Mouse (Mus musculus): ENCODE measurements around the gene Gm20388. TPM values are rescaled to one million over a fixed set of nuclear protein-coding genes. Genes with fewer than 3 reads are reported as not detected.

Gene Gm20388
- total RNA-seq, 1 experiment = 27.0 TPM

- DNase-seq (ENCODE audit: low read depth, low spot score) = no peak
- H3K4me1 ChIP-seq (ENCODE audit: control insufficient read depth in 2 of 2, insufficient read depth in 2 of 2, low read length in 2 of 2, poor library complexity in 1 of 2) = no peaks in the 10 kb centered on the region; a peak in 1 of 4 replicates
- in situ Hi-C loops (cut with MboI; ENCODE audit: low sequenced_read_pairs in 2 of 2, unreplicated experiment in 2 of 2) = no loop called here
- H3K4me3 ChIP-seq (ENCODE audit: insufficient read depth in 1 of 2, low read depth in 1 of 2, low read length in 2 of 2, poor library complexity in 1 of 2, severe bottlenecking in 1 of 2) = no peak overlapping the region
- TF ChIP-seq ZNF384 (IDR thresholded peaks at IDR 0.05; ENCODE audit: low read depth, low read length) (no peak), HCFC1 (IDR thresholded peaks at IDR 0.05; ENCODE audit: borderline replicate concordance, insufficient read depth, low read length) (no peak), ZC3H11A (IDR thresholded peaks at IDR 0.05; ENCODE audit: borderline replicate concordance, low read depth, low read length) (no peak), MAFK (IDR thresholded peaks at IDR 0.05; ENCODE audit: insufficient read depth, low read depth, low read length) (no peak), CHD2 (IDR thresholded peaks at IDR 0.05; ENCODE audit: low read depth, low read length) (no peak)
- H3K9me3 ChIP-seq (ENCODE audit: control insufficient read depth, insufficient read depth, low read depth, low read length) = no peaks in the 10 kb centered on the region
- H3K27ac ChIP-seq (ENCODE audit: insufficient read depth, low read depth, low read length, poor library complexity, severe bottlenecking) = no peak overlapping the region
- H3K36me3 ChIP-seq (ENCODE audit: control insufficient read depth, insufficient read depth, low read length, poor library complexity, severe bottlenecking) = no peaks in the 10 kb centered on the region
- H3K9ac ChIP-seq (ENCODE audit: insufficient read depth, low read depth, low read length, poor library complexity, severe bottlenecking) = no peak overlapping the region
These were observed 200.3 kb downstream of the Gm20388 start for GRCm38 (mm10) chr8:120110966-120111365.

GRCm38 (mm10) chr8:120111382-120111781 lies 200.7 kb downstream of the Gm20388 start:
- no peak overlapping the region for H3K4me3 ChIP-seq (ENCODE audit: insufficient read depth in 1 of 2, low read depth in 1 of 2, low read length in 2 of 2, poor library complexity in 1 of 2, severe bottlenecking in 1 of 2)
- in situ Hi-C loops (cut with MboI; ENCODE audit: low sequenced_read_pairs in 2 of 2, unreplicated experiment in 2 of 2) = no loop called here
- no peak overlapping the region for H3K27ac ChIP-seq (ENCODE audit: insufficient read depth, low read depth, low read length, poor library complexity, severe bottlenecking)
- TF ChIP-seq HCFC1 (IDR thresholded peaks at IDR 0.05; ENCODE audit: borderline replicate concordance, insufficient read depth, low read length) (no peak), ZNF384 (IDR thresholded peaks at IDR 0.05; ENCODE audit: low read depth, low read length) (no peak), MAFK (IDR thresholded peaks at IDR 0.05; ENCODE audit: insufficient read depth, low read depth, low read length) (no peak), CHD2 (IDR thresholded peaks at IDR 0.05; ENCODE audit: low read depth, low read length) (no peak), ZC3H11A (IDR thresholded peaks at IDR 0.05; ENCODE audit: borderline replicate concordance, low read depth, low read length) (no peak)
- no peaks in the 10 kb centered on the region for H3K4me1 ChIP-seq (ENCODE audit: control insufficient read depth in 2 of 2, insufficient read depth in 2 of 2, low read length in 2 of 2, poor library complexity in 1 of 2)
- no peak for DNase-seq (ENCODE audit: low read depth, low spot score)
- no peak overlapping the region for H3K9ac ChIP-seq (ENCODE audit: insufficient read depth, low read depth, low read length, poor library complexity, severe bottlenecking)
- H3K36me3 ChIP-seq (ENCODE audit: control insufficient read depth, insufficient read depth, low read length, poor library complexity, severe bottlenecking) = no peaks in the 10 kb centered on the region
- H3K9me3 ChIP-seq (ENCODE audit: control insufficient read depth, insufficient read depth, low read depth, low read length) = no peaks in the 10 kb centered on the region

GRCm38 (mm10) chr8:120112535-120112934 lies 201.9 kb downstream of the Gm20388 start:
- Histone ChIP-seq H3K9me3 (ENCODE audit: control insufficient read depth, insufficient read depth, low read depth, low read length) (no peaks in the 10 kb centered on the region), H3K9ac (ENCODE audit: insufficient read depth, low read depth, low read length, poor library complexity, severe bottlenecking) (no peak overlapping the region), H3K4me3 (ENCODE audit: insufficient read depth in 1 of 2, low read depth in 1 of 2, low read length in 2 of 2, poor library complexity in 1 of 2, severe bottlenecking in 1 of 2) (no peak overlapping the region), H3K27ac (ENCODE audit: insufficient read depth, low read depth, low read length, poor library complexity, severe bottlenecking) (no peak overlapping the region), H3K4me1 (ENCODE audit: control insufficient read depth in 2 of 2, insufficient read depth in 2 of 2, low read length in 2 of 2, poor library complexity in 1 of 2) (no peaks in the 10 kb centered on the region), H3K36me3 (ENCODE audit: control insufficient read depth, insufficient read depth, low read length, poor library complexity, severe bottlenecking) (no peaks in the 10 kb centered on the region)
- in situ Hi-C loops (cut with MboI; ENCODE audit: low sequenced_read_pairs in 2 of 2, unreplicated experiment in 2 of 2) = no loop called here
- DNase-seq (ENCODE audit: low read depth, low spot score) = no peak
- TF ChIP-seq HCFC1 (IDR thresholded peaks at IDR 0.05; ENCODE audit: borderline replicate concordance, insufficient read depth, low read length) = no peak

- DNase-seq (ENCODE audit: low read depth, low spot score) = no peak
- in situ Hi-C loops (cut with MboI; ENCODE audit: low sequenced_read_pairs in 2 of 2, unreplicated experiment in 2 of 2) = no loop called here
- Histone ChIP-seq H3K4me1 (ENCODE audit: control insufficient read depth in 2 of 2, insufficient read depth in 2 of 2, low read length in 2 of 2, poor library complexity in 1 of 2) (no peaks in the 10 kb centered on the region), H3K4me3 (ENCODE audit: insufficient read depth in 1 of 2, low read depth in 1 of 2, low read length in 2 of 2, poor library complexity in 1 of 2, severe bottlenecking in 1 of 2) (peak overlapping the region; percentile 53 to 66), H3K36me3 (ENCODE audit: control insufficient read depth, insufficient read depth, low read length, poor library complexity, severe bottlenecking) (no peaks in the 10 kb centered on the region), H3K9me3 (ENCODE audit: control insufficient read depth, insufficient read depth, low read depth, low read length) (no peaks in the 10 kb centered on the region), H3K27ac (ENCODE audit: insufficient read depth, low read depth, low read length, poor library complexity, severe bottlenecking) (no peak overlapping the region), H3K9ac (ENCODE audit: insufficient read depth, low read depth, low read length, poor library complexity, severe bottlenecking) (peak overlapping the region; percentile 62)
- TF ChIP-seq ZC3H11A (IDR thresholded peaks at IDR 0.05; ENCODE audit: borderline replicate concordance, low read depth, low read length) = no peak
- no peak for TF ChIP-seq CHD2 (IDR thresholded peaks at IDR 0.05; ENCODE audit: low read depth, low read length)
- no peak for TF ChIP-seq HCFC1 (IDR thresholded peaks at IDR 0.05; ENCODE audit: borderline replicate concordance, insufficient read depth, low read length)
- TF ChIP-seq MAFK (IDR thresholded peaks at IDR 0.05; ENCODE audit: insufficient read depth, low read depth, low read length) = no peak
- TF ChIP-seq ZNF384 (IDR thresholded peaks at IDR 0.05; ENCODE audit: low read depth, low read length) = no peak
These were observed 202.7 kb downstream of the Gm20388 start for GRCm38 (mm10) chr8:120113306-120113705.

GRCm38 (mm10) chr8:120113758-120114255 lies 203.2 kb downstream of the Gm20388 start, which contains the start of gene 6430548M08Rik:
Gene 6430548M08Rik, plus strand, starts transcription at chr8:120114152.
- TF ChIP-seq CHD2 (IDR thresholded peaks at IDR 0.05; ENCODE audit: low read depth, low read length) (no peak), ZNF384 (IDR thresholded peaks at IDR 0.05; ENCODE audit: low read depth, low read length) (no peak), HCFC1 (IDR thresholded peaks at IDR 0.05; ENCODE audit: borderline replicate concordance, insufficient read depth, low read length) (no peak), MAFK (IDR thresholded peaks at IDR 0.05; ENCODE audit: insufficient read depth, low read depth, low read length) (no peak), ZC3H11A (IDR thresholded peaks at IDR 0.05; ENCODE audit: borderline replicate concordance, low read depth, low read length) (no peak)
- Histone ChIP-seq H3K9ac (ENCODE audit: insufficient read depth, low read depth, low read length, poor library complexity, severe bottlenecking) (peak within 1 kb of the TSS; percentile 62), H3K36me3 (ENCODE audit: control insufficient read depth, insufficient read depth, low read length, poor library complexity, severe bottlenecking) (no peaks in the 10 kb centered on the region), H3K4me1 (ENCODE audit: control insufficient read depth in 2 of 2, insufficient read depth in 2 of 2, low read length in 2 of 2, poor library complexity in 1 of 2) (no peaks in the 10 kb centered on the region), H3K9me3 (ENCODE audit: control insufficient read depth, insufficient read depth, low read depth, low read length) (no peaks in the 10 kb centered on the region), H3K4me3 (ENCODE audit: insufficient read depth in 1 of 2, low read depth in 1 of 2, low read length in 2 of 2, poor library complexity in 1 of 2, severe bottlenecking in 1 of 2) (peak within 1 kb of the TSS; percentile 77 to 78), H3K27ac (ENCODE audit: insufficient read depth, low read depth, low read length, poor library complexity, severe bottlenecking) (no peak within 1 kb of the TSS)
- DNase-seq (ENCODE audit: low read depth, low spot score) = peak; percentile 99
- in situ Hi-C loops (cut with MboI; ENCODE audit: low sequenced_read_pairs in 2 of 2, unreplicated experiment in 2 of 2) = no loop called here
